Mouse (Mus musculus) stomach, postnatal 0 days (tissue): Measurements from ENCODE around the gene Slc5a10. TPM values are rescaled to one million over a fixed set of nuclear protein-coding genes. Genes with fewer than 3 reads are reported as not detected.

ENCODE experiments used
- ATAC-seq: fragments of 200-750 bp; cut with Nextera tagmentation; 2 replicates; pipeline ENCODE4 v1.8.0; 2017; ENCODE audit not compliant: low FRiP score, low TSS enrichment
- DNase-seq: peaks from one replicate; pipeline ENCODE4 v3.0.0-alpha.2; 2016; ENCODE audit warnings: low spot score
- H3K27ac ChIP-seq: fragments of 300-500 bp; sonication (generic); replicated peaks from 2 replicates; pipeline ENCODE4 v1.5.1; 2014; ENCODE audit warnings: mild to moderate bottlenecking, control low read depth
- H3K27me3 ChIP-seq: fragments of 300-500 bp; sonication (generic); 2 replicates; pipeline ENCODE4 v1.6.1; 2014; ENCODE audit warnings: low read length; ENCODE audit not compliant: control insufficient read depth, insufficient read depth
- H3K36me3 ChIP-seq: fragments of 300-500 bp; sonication (generic); 2 replicates; pipeline ENCODE4 v1.6.1; 2014; ENCODE audit warnings: low read length, mixed read lengths; ENCODE audit not compliant: control insufficient read depth, insufficient read depth
- H3K4me1 ChIP-seq: fragments of 300-500 bp; sonication (generic); replicated peaks from 2 replicates; pipeline ENCODE4 v1.6.1; 2014; ENCODE audit warnings: antibody characterized with exemption; ENCODE audit not compliant: control insufficient read depth, insufficient read depth
- H3K4me2 ChIP-seq: fragments of 300-500 bp; sonication (generic); replicated peaks from 2 replicates; pipeline ENCODE4 v1.6.1; 2014; ENCODE audit warnings: low read depth, mild to moderate bottlenecking, control low read depth, moderate library complexity
- H3K4me3 ChIP-seq: fragments of 300-500 bp; sonication (generic); 2 replicates; pipeline ENCODE4 v1.5.1; 2014; ENCODE audit warnings: low read depth, low read length, control low read depth
- H3K9ac ChIP-seq: fragments of 300-500 bp; sonication (generic); 2 replicates; pipeline ENCODE4 v1.6.1; 2014; ENCODE audit warnings: mild to moderate bottlenecking, low read length, control low read depth, mixed read lengths
- H3K9me3 ChIP-seq: fragments of 300-500 bp; sonication (generic); 2 replicates; pipeline ENCODE4 v1.6.1; 2016; ENCODE audit warnings: low read length; ENCODE audit not compliant: control insufficient read depth
- CTCF ChIP-seq: IDR thresholded peaks from 2 replicates; pipeline ENCODE4 v1.5.1; 2016; ENCODE audit warnings: antibody characterized with exemption, low read depth, mild to moderate bottlenecking, moderate library complexity
- EP300 ChIP-seq: optimal IDR thresholded peaks from 2 replicates; pipeline ENCODE3; 2016; ENCODE audit warnings: antibody characterized with exemption
- WGBS: fragments of 180-500 bp; shearing (Covaris S2); extraction: QIAGEN DNeasy Blood & Tissue Kit; methylation state at CpG from one replicate; pipeline ENCODE4 v1.1.7; 2014; 5-methylcytosine and 5-hydroxymethylcytosine counted together
- polyA plus RNA-seq: library from polyadenylated mRNA; unstranded; fragments of >200 nt; fragmentation: Nextera tagmentation; extraction: Ambion mirVana; gene quantifications from 2 replicates; pipeline ENCODE4 v1.2.1, GENCODE M21; 2015

Slc5a10 gene
- polyA plus RNA-seq: 0.07 TPM in 1 of 2 replicates, not detected in the other

GRCm38 (mm10) chr11:61720636-61721035, at the start of gene Slc5a10:
Slc5a10 (minus strand) TSS chr11:61720826.
- Histone ChIP-seq H3K9me3 (no peaks in the 10 kb centered on the region), H3K27me3 (no peaks in the 10 kb centered on the region), H3K4me2 (no peak within 1 kb of the TSS), H3K9ac (no peak within 1 kb of the TSS), H3K36me3 (no peaks in the 10 kb centered on the region), H3K27ac (no peak within 1 kb of the TSS), H3K4me1 (no peaks in the 10 kb centered on the region), H3K4me3 (no peak within 1 kb of the TSS)
- WGBS: 70% methylated on average over 3 of the region's 3 CpGs
- no peak for TF ChIP-seq CTCF
- no peak for ATAC-seq
- DNase-seq: no peak

- peak within 1 kb of the TSS; percentile 65 for H3K4me3 ChIP-seq
- peak within 1 kb of the TSS; percentile 50 for H3K4me2 ChIP-seq
- DNase-seq (peak; percentile 100), ATAC-seq (peak; percentile 96)
- TF ChIP-seq EP300 (no peak), CTCF (no peak)
- H3K9me3 ChIP-seq: no peaks in the 10 kb centered on the region
- no peaks in the 10 kb centered on the region for H3K27me3 ChIP-seq
- 0% methylated on average over 51 of the region's 51 CpGs for WGBS
- peak within 1 kb of the TSS; percentile 81 for H3K9ac ChIP-seq
- no peaks in the 10 kb centered on the region for H3K36me3 ChIP-seq
- H3K4me1 ChIP-seq: no peaks in the 10 kb centered on the region
- peak within 1 kb of the TSS; percentile 93 for H3K27ac ChIP-seq
These were observed 41.2 kb upstream of the Slc5a10 start, which contains the start of gene Prpsap2 for GRCm38 (mm10) chr11:61761584-61762407. Prpsap2 (minus strand) TSS chr11:61762088.

DNA sequence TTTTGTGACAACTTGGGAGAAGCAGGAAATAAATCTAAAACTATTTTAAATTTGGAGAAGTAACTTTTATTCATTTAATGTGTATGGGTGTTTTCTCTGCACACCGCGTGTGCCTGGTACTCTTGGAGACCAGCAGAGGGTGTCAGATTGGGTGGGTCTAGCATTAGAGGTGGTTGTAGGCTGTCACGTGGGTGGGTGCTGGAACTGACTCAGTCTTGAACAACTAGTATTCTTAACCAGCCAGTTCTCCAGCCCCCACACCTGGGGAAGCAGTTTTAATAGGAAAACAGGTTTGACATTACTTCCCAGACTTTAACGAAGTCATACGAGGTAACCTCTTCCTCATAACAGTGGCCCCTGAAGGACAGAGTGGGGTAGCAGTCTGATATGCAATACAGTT, 39.9 kb upstream of the Slc5a10 start:
- 61% methylated on average over 5 of the region's 5 CpGs for WGBS
- Histone ChIP-seq H3K9ac (no peak overlapping the region), H3K4me2 (peak overlapping the region; percentile 50), H3K27ac (no peak overlapping the region), H3K36me3 (no peaks in the 10 kb centered on the region), H3K27me3 (no peaks in the 10 kb centered on the region), H3K9me3 (no peaks in the 10 kb centered on the region), H3K4me3 (no peak overlapping the region), H3K4me1 (no peaks in the 10 kb centered on the region)
- peak; percentile 47 for DNase-seq
- TF ChIP-seq EP300 (no peak), CTCF (peak; percentile 53)
- ATAC-seq: 0 out of 2 replicates have a peak, but pooled peaks have one; percentile 43

- Histone ChIP-seq H3K36me3 (peaks cover 3% of the 10 kb centered on the region; the same call in 1 of the 2 replicates), H3K27me3 (no peaks in the 10 kb centered on the region), H3K4me2 (no peak overlapping the region), H3K9me3 (no peaks in the 10 kb centered on the region), H3K9ac (no peak overlapping the region), H3K4me3 (no peak overlapping the region), H3K27ac (no peak overlapping the region), H3K4me1 (no peaks in the 10 kb centered on the region)
- no peak for DNase-seq
- no peak for ATAC-seq
- TF ChIP-seq EP300 (no peak), CTCF (no peak)
- 62% methylated on average over 2 of the region's 2 CpGs for WGBS
These were observed 36.5 kb upstream of the Slc5a10 start for GRCm38 (mm10) chr11:61757151-61757550.

DNA sequence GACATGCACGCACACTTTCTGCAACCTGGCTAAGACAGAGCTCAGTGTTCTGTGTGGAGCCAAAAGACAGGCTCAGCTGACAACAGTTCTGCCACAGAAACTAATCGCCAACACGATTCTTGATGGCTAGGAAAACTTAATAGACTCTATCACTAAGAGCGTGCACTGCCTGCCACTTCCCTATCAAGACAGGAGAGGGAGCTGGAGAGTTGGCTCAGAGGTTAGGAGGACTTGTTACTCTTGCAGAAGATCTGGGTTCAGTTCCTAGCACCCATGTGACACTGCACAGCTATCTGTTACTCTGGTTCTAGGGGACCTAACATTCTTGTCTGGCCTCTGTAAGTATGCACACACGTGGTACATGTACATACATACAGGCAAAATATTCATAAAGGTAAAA, 31.0 kb upstream of the Slc5a10 start:
- TF ChIP-seq EP300: no peak
- TF ChIP-seq CTCF: peak; percentile 70
- Histone ChIP-seq H3K4me3 (no peak overlapping the region), H3K9me3 (no peaks in the 10 kb centered on the region), H3K9ac (no peak overlapping the region), H3K27me3 (no peaks in the 10 kb centered on the region), H3K4me2 (no peak overlapping the region), H3K36me3 (peaks cover 9% of the 10 kb centered on the region), H3K4me1 (no peaks in the 10 kb centered on the region), H3K27ac (no peak overlapping the region)
- no peak for DNase-seq
- no peak for ATAC-seq
- WGBS: 79% methylated on average over 5 of the region's 5 CpGs

DNA sequence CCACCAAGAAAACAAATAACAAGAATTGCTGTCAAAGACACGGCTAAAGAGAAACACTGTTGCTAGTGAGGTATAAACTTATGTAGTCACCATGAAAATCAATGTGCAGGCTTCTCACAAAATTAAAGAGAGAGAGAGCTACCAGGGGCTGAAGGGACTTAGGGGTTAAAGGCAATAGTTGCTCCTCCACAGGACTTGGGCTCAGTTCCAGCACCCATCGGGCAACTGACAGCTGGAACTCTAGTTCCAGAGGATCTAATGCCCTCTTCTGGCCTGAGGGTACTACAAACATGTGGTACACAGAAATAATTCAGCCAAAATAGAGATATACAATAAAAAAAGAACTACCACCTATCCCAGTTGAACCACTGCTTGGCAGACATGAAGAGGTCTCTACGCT, 26.5 kb upstream of the Slc5a10 start:
- no peak for TF ChIP-seq EP300
- TF ChIP-seq CTCF: no peak
- WGBS: 46% methylated on average over 3 of the region's 3 CpGs
- H3K9ac ChIP-seq: no peak overlapping the region
- no peak overlapping the region for H3K27ac ChIP-seq
- no peaks in the 10 kb centered on the region for H3K9me3 ChIP-seq
- no peaks in the 10 kb centered on the region for H3K4me1 ChIP-seq
- no peak overlapping the region for H3K4me3 ChIP-seq
- DNase-seq (no peak), ATAC-seq (no peak)
- no peak overlapping the region for H3K4me2 ChIP-seq
- peaks cover 8% of the 10 kb centered on the region for H3K36me3 ChIP-seq
- no peaks in the 10 kb centered on the region for H3K27me3 ChIP-seq
